Mouse (Mus musculus): ENCODE measurements at regions not wholly inside any gene's neighbourhood (a gene's known extent, or its start where the extent isn't known, plus 50 kb on each side); places are given as distances from the start of the nearest gene placed in this dataset.

DNA sequence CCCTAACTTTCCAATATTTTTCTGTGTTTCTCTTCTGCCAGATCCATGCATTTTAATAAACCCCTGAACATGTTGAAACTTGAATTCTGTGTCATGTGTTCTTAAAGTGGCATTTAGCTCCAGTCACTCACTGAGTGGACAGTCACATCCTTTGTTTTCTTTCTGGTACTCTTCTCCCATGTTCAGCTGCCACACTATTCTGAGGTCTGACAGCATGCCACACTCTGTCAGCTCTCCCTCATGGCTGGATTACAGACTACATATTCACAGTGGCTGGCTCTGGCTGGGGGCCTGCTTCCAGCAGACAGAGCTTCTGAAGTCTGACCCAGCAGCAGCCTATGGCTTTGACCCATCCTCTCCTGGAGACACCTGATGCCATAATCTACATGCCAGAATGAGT lies 73.4 kb upstream of the Arhgap42 start:
- no peak for TF ChIP-seq POLR2A (IDR thresholded peaks at IDR 0.05; ENCODE audit: control insufficient read depth, extremely low read depth, insufficient read depth, low read length, poor library complexity)
- TF ChIP-seq CTCF (IDR thresholded peaks at IDR 0.05; ENCODE audit: borderline replicate concordance, control insufficient read depth, extremely low read depth, insufficient read depth, low read length, poor library complexity) = no peak
